Mouse (Mus musculus): Measurements from ENCODE around the gene Bcl2l1. TPM values are rescaled to one million over a fixed set of nuclear protein-coding genes. Genes with fewer than 3 reads are reported as not detected.

Gene Bcl2l1
- polyA plus RNA-seq, 1 experiment from 2014 or later, result 120 TPM

DNA sequence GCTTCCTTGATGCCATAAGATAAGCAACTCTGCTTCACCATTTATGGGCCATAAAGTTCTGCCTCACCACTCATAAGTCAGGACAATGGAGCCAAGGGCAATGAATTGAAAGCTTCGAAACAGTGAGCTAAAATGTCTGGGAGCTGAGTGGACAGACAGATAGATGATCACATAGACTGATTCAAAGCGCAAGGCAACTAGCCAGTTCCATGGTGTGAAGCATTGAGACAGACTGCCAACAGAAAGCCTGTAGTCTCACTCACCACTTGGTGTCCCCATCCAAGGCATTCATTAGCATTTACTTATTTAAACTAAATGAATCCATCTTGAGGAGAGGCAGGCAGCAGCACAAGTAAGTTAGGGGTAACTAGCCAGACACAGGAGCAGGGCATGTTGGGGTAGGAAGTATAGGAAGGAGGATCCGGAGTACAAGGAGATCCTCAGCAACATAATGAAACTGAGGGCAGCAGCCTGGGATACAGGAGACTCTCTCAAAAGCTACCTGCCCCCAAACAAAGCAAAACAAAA is 12.4 kb downstream of the Bcl2l1 start:
- Histone ChIP-seq H3K4me1 (replicated peaks; ENCODE audit: control insufficient read depth, insufficient read depth, low read length) (peaks cover 68% of the 10 kb centered on the region), H3K9ac (ENCODE audit: low read length) (peak overlapping the region; percentile 27), H3K4me2 (ENCODE audit: low read depth, low read length) (no peak overlapping the region), H3K4me3 (ENCODE audit: low read length) (no peak overlapping the region), H3K9me3 (ENCODE audit: control insufficient read depth, low read length) (no peaks in the 10 kb centered on the region), H3K36me3 (ENCODE audit: control insufficient read depth, insufficient read depth, low read length) (peaks cover 9% of the 10 kb centered on the region), H3K27ac (ENCODE audit: low read length) (peak overlapping the region; percentile 98), H3K27me3 (ENCODE audit: control insufficient read depth, insufficient read depth, low read depth, low read length) (no peaks in the 10 kb centered on the region)
- ATAC-seq (ENCODE audit: low read depth), result no peak
- 85% methylated on average over 3 of the region's 3 CpGs for WGBS

DNA sequence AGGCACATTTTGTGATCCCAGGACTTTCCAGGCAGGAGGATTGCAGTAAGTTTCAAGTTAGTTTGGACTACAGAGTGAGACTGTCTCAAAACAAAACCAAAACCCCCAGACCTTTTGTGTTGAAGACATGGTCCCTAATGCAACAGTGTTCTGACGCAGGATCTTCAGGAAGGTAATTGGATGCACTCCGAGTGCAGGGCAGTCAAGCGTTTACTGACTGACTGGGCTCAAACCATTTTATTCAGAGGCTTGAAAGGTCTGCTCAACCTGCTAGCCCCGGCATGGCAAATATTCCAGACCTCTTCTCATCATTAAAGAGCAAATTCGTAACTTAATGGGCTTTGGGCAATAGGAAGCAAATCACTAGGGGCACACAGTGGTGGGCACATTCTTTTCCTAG is 12.8 kb downstream of the Bcl2l1 start:
- no peak for ATAC-seq (ENCODE audit: low read depth)
- peak overlapping the region; percentile 98 for H3K27ac ChIP-seq (ENCODE audit: low read length)

DNA sequence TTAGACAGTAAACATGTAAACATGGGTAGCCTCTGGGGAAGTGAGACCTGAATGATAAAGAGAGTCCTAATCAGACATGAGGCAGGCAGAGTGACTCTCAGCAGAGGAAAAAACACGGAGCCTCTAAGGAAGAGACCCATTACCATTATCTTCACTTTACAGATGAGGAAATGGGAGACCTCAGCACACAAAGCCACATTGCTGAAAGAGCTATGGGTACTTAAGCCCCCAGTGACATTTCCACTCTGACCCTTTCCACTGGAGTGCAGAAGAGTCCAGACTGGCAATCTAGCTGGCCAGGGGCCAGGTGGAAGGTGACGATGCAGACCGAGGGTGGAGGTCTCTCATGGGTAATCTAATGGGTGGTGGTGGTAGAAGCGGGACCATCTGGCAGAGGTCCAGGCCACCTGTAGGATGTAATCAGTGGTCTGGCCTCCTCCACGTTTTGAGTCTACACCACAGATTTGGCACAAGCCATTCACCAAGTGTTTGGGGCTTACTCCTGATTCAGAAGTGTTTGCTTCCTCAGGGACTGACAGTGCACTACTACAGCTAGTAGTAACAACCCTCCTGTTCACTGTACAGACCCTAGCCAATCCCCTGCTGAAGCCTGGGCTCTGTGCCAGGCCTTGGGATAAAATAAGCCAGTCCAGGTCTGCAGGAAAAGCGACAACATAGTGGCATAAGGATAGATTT is 13.8 kb downstream of the Bcl2l1 start:
- Histone ChIP-seq H3K4me1 (replicated peaks; ENCODE audit: control insufficient read depth, insufficient read depth, low read length) (peaks cover 68% of the 10 kb centered on the region), H3K4me3 (ENCODE audit: low read length) (no peak overlapping the region), H3K27me3 (ENCODE audit: control insufficient read depth, insufficient read depth, low read depth, low read length) (no peaks in the 10 kb centered on the region), H3K4me2 (ENCODE audit: low read depth, low read length) (peak overlapping the region; percentile 7; the same call in 1 of the 2 replicates), H3K9ac (ENCODE audit: low read length) (peak overlapping the region; percentile 30), H3K27ac (ENCODE audit: low read length) (peak overlapping the region; percentile 98), H3K9me3 (ENCODE audit: control insufficient read depth, low read length) (no peaks in the 10 kb centered on the region), H3K36me3 (ENCODE audit: control insufficient read depth, insufficient read depth, low read length) (peaks cover 9% of the 10 kb centered on the region)
- WGBS, result 14% methylated on average over 6 of the region's 6 CpGs
- peak; percentile 43 for ATAC-seq (ENCODE audit: low read depth)

More for the DNA sequence above, 12.8 kb downstream of the Bcl2l1 start:
- Histone ChIP-seq H3K4me1 (replicated peaks; ENCODE audit: control insufficient read depth, insufficient read depth, low read length) (peaks cover 68% of the 10 kb centered on the region), H3K36me3 (ENCODE audit: control insufficient read depth, insufficient read depth, low read length) (peaks cover 9% of the 10 kb centered on the region), H3K4me3 (ENCODE audit: low read length) (no peak overlapping the region), H3K9me3 (ENCODE audit: control insufficient read depth, low read length) (no peaks in the 10 kb centered on the region), H3K27me3 (ENCODE audit: control insufficient read depth, insufficient read depth, low read depth, low read length) (no peaks in the 10 kb centered on the region), H3K4me2 (ENCODE audit: low read depth, low read length) (no peak overlapping the region), H3K9ac (ENCODE audit: low read length) (no peak overlapping the region)
- WGBS, result 66% methylated on average over 5 of the region's 5 CpGs

DNA sequence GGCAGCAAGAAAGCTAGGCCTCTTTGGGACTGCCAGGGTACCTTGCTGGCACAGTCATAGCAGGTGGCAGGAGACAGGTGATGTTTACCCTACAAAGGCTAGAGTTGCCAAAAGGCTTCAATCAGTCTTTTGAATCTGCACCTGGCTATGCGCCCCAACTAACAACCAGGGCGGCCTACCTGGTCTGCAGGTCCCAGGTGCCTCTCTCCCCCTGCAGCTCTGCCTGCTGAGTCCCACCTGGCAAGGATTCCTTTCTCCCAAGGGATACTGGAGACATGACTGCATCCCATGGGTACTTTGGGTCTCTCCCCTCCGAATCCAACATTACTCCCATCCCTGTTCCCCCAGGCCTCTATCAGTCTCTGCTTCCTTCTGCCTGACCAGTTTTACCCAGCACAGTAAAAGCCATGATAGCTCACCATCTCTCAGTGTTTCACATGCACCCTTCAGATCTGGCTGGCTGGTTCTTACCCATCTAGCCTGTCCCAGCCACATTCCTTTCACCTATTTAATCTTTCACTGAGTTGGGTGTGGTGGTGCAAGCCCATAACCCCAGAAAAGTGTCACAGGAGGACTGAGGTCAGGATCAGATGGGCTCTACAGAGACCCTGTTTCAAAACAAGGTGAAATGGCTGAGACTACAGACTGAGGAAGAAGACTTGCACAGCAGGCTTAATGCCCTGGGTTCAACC is 14.7 kb downstream of the Bcl2l1 start:
- ATAC-seq (ENCODE audit: low read depth), result no peak
- H3K36me3 ChIP-seq (ENCODE audit: control insufficient read depth, insufficient read depth, low read length), result peaks cover 9% of the 10 kb centered on the region
- H3K9ac ChIP-seq (ENCODE audit: low read length), result peak overlapping the region; percentile 17; the same call in 1 of the 2 replicates
- WGBS, result 74% methylated on average over 3 of the region's 3 CpGs
- H3K4me2 ChIP-seq (ENCODE audit: low read depth, low read length), result no peak overlapping the region; the same call in 1 of the 2 replicates
- H3K27ac ChIP-seq (ENCODE audit: low read length), result peak overlapping the region; percentile 98
- H3K9me3 ChIP-seq (ENCODE audit: control insufficient read depth, low read length), result no peaks in the 10 kb centered on the region
- peaks cover 68% of the 10 kb centered on the region for H3K4me1 ChIP-seq (replicated peaks; ENCODE audit: control insufficient read depth, insufficient read depth, low read length)
- no peak overlapping the region for H3K4me3 ChIP-seq (ENCODE audit: low read length)
- no peaks in the 10 kb centered on the region for H3K27me3 ChIP-seq (ENCODE audit: control insufficient read depth, insufficient read depth, low read depth, low read length)

DNA sequence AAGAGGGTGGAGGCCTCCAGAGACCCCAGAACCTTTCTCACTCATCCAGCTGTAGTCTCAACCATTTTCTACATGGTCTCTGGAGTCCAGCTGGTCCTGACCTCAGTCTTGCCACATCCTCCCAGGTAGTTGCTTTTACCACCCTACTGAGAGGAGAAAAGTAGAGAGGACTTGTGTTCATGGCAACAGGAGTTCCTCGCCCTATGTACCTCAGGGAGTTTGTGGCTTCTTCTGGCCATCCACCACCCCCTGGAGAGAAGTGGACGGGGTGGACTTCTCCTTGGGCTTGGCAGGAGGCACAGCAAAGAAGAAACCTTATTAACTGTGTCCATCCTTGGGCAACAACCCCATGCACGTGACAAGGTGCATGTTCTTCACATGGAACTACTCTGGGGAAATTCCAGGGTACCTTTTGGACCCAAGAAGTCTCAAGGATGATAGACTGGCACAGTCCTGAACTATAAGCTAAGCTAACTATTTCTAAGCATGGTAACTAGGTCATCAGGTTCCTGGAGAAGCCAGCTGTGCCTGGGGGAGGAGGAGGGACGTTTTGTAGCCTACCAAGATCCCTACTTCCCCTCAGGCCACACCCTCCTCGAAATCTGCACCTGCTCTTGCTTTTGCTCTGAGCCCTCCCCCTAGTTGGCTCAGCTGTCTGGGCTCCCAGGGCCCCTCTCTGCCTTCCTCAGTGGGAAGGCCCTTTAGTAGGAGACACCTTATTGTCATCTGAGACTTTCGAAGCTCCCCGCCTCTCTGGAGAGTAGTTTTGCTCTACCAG is 15.5 kb downstream of the Bcl2l1 start:
- Histone ChIP-seq H3K4me1 (replicated peaks; ENCODE audit: control insufficient read depth, insufficient read depth, low read length) (peaks cover 66% of the 10 kb centered on the region), H3K9ac (ENCODE audit: low read length) (peak overlapping the region; percentile 17; the same call in 1 of the 2 replicates), H3K4me3 (ENCODE audit: low read length) (no peak overlapping the region), H3K27ac (ENCODE audit: low read length) (peak overlapping the region; percentile 98), H3K4me2 (ENCODE audit: low read depth, low read length) (no peak overlapping the region), H3K36me3 (ENCODE audit: control insufficient read depth, insufficient read depth, low read length) (peaks cover 9% of the 10 kb centered on the region), H3K27me3 (ENCODE audit: control insufficient read depth, insufficient read depth, low read depth, low read length) (no peaks in the 10 kb centered on the region), H3K9me3 (ENCODE audit: control insufficient read depth, low read length) (no peaks in the 10 kb centered on the region)
- no peak for ATAC-seq (ENCODE audit: low read depth)
- WGBS, result 58% methylated on average over 7 of the region's 7 CpGs

DNA sequence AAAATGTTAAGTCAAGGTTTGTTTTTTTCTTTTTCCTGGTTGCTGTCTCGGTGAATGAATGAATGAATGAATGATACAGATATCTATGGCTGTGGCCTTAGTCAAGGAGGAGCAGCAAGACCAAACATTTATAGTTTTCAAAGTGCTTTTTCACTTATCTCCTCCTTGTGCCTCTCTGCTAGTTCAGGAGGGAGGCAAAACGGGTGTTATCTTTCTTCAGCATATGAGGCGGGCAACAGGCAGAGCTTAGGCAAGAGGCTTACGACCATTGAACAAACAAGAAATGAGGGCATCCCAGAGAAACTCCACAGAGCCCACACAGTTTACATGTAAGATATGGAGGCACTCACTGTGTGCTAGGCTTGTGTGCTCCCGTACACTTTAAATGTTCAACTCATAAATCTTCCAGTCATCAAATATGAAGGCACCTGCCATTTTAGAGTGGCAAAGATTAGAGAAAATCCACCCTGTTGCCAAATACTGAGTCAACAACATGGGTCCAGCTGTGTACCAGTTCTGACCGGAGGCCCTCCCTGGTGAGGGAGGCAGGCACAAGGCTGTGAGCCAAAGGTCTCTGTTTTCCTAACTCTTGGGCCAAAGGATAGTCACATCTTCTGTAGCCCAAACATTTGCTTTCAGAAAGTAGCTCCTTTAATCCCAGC is 17.2 kb downstream of the Bcl2l1 start:
- 59% methylated on average over 6 of the region's 6 CpGs for whole genome bisulfite sequencing
- Histone ChIP-seq H3K9me3 (ENCODE audit: control insufficient read depth, low read length) (no peaks in the 10 kb centered on the region), H3K4me3 (ENCODE audit: low read length) (no peak overlapping the region), H3K36me3 (ENCODE audit: control insufficient read depth, insufficient read depth, low read length) (peaks cover 5% of the 10 kb centered on the region), H3K27ac (ENCODE audit: low read length) (no peak overlapping the region), H3K4me1 (replicated peaks; ENCODE audit: control insufficient read depth, insufficient read depth, low read length) (peaks cover 56% of the 10 kb centered on the region), H3K9ac (ENCODE audit: low read length) (no peak overlapping the region), H3K4me2 (ENCODE audit: low read depth, low read length) (no peak overlapping the region), H3K27me3 (ENCODE audit: control insufficient read depth, insufficient read depth, low read depth, low read length) (no peaks in the 10 kb centered on the region)
- no peak for ATAC-seq (ENCODE audit: low read depth)

DNA sequence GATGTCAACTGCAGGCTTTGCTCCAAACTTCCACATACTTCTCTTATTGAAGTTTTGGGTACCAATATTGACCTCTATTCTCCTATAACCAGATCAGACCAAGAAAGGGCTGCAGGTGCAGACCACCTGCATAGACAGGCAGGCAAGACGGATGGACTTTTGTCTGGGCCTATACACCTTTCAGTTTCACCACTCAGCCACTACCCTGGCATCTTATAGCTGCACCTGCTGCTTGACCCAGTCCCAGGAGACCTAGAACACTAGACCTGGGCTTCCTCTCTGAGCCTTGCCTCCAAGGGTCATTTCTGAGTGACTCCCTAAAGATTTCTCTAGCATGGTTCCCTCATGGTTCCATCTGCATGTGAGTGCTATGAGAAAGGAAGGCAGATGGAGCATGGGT is 18.3 kb downstream of the Bcl2l1 start:
- Histone ChIP-seq H3K4me3 (ENCODE audit: low read length) (no peak overlapping the region), H3K27ac (ENCODE audit: low read length) (no peak overlapping the region), H3K4me1 (replicated peaks; ENCODE audit: control insufficient read depth, insufficient read depth, low read length) (peaks cover 45% of the 10 kb centered on the region), H3K36me3 (ENCODE audit: control insufficient read depth, insufficient read depth, low read length) (no peaks in the 10 kb centered on the region), H3K27me3 (ENCODE audit: control insufficient read depth, insufficient read depth, low read depth, low read length) (no peaks in the 10 kb centered on the region), H3K4me2 (ENCODE audit: low read depth, low read length) (no peak overlapping the region), H3K9ac (ENCODE audit: low read length) (no peak overlapping the region), H3K9me3 (ENCODE audit: control insufficient read depth, low read length) (no peaks in the 10 kb centered on the region)
- ATAC-seq (ENCODE audit: low read depth), result no peak
- 79% methylated on average over 1 of the region's 1 CpGs for WGBS

DNA sequence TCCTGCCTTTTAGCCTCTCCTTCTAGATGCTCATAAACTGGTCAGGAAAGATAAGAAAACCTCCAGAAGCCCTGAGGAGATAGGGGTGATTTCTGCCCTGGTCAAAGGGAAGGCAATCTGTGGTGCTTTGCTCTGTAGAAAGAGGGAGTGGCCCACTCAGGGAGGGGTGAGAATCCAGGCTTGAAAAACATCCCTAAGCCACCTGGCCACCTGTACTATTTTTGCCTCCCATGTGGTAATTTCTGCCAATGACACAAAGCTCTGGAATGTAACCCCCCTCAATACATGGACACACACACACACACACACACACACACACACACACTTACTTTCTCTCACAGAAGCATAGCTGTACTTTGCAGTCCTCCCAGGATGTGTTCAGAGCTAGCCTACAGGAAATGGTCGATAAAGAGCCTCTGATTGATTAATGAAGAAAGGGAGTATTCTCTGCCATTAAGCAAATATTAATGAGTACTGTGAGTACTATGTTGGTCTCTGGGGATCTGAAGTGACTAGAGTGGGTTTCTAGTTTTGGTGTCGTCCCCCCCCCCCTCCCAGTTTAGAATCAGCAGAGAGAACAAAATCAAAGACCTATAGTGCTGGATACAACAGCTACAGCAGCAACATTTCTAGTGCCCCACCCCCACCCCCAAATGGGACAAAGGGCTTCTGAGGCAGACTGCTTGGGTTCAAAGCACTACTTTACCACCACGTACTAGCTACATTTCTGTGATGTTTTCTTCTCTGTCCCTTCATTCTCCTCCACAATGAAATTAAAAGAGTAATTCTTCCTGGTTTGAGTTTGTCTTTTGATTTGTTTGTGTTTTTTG is 20.0 kb downstream of the Bcl2l1 start:
- Histone ChIP-seq H3K27me3 (ENCODE audit: control insufficient read depth, insufficient read depth, low read depth, low read length) (no peaks in the 10 kb centered on the region), H3K4me1 (replicated peaks; ENCODE audit: control insufficient read depth, insufficient read depth, low read length) (peaks cover 28% of the 10 kb centered on the region), H3K27ac (ENCODE audit: low read length) (peak overlapping the region; percentile 61), H3K4me3 (ENCODE audit: low read length) (no peak overlapping the region), H3K9ac (ENCODE audit: low read length) (no peak overlapping the region; the same call in 1 of the 2 replicates), H3K36me3 (ENCODE audit: control insufficient read depth, insufficient read depth, low read length) (no peaks in the 10 kb centered on the region), H3K9me3 (ENCODE audit: control insufficient read depth, low read length) (no peaks in the 10 kb centered on the region), H3K4me2 (ENCODE audit: low read depth, low read length) (no peak overlapping the region)
- 35% methylated on average over 3 of the region's 3 CpGs for WGBS
- ATAC-seq (ENCODE audit: low read depth), result peak; percentile 43; the same call in 1 of the 2 replicates
